Mouse (Mus musculus) adrenal gland, postnatal 4 days (tissue): ENCODE results near the gene Nabp1. TPM values are rescaled to one million over a fixed set of nuclear protein-coding genes. Genes with fewer than 3 reads are reported as not detected.
A peak's percentile ranks its signal among the peaks of the same experiment; 100 is the strongest.

Source experiments
- DNase-seq, 2 experiments: peaks; one replicate each; pipeline ENCODE4 v3.0.0; 2021 to 2022; ENCODE audit warnings: low spot score in 2 of 2, mixed read lengths in 2 of 2
- long read RNA-seq, 2 experiments: library from polyadenylated mRNA; stranded (forward); transcript quantifications; one replicate each; pipeline ENCODE4 v2.0.0; 2021
- total RNA-seq, 2 experiments: library from RNA; stranded (reverse); gene quantifications; 2 replicates each; pipeline ENCODE4 v1.2.3; 2021

Nabp1 gene
- total RNA-seq = 10 to 100 TPM; 11.0 to 17.9 TPM
- long read RNA-seq, experiment 1, partial matches to known transcripts = 0 of 5 reads
- long read RNA-seq, experiment 1, other reads (novel, unspliced or antisense) = 0 of 5 reads
- long read RNA-seq, experiment 2, full-length matches to known transcripts = 10 of 10 reads
- long read RNA-seq, experiment 2, partial matches to known transcripts = 0 of 10 reads
- long read RNA-seq, experiment 2, other reads (novel, unspliced or antisense) = 0 of 10 reads

DNA sequence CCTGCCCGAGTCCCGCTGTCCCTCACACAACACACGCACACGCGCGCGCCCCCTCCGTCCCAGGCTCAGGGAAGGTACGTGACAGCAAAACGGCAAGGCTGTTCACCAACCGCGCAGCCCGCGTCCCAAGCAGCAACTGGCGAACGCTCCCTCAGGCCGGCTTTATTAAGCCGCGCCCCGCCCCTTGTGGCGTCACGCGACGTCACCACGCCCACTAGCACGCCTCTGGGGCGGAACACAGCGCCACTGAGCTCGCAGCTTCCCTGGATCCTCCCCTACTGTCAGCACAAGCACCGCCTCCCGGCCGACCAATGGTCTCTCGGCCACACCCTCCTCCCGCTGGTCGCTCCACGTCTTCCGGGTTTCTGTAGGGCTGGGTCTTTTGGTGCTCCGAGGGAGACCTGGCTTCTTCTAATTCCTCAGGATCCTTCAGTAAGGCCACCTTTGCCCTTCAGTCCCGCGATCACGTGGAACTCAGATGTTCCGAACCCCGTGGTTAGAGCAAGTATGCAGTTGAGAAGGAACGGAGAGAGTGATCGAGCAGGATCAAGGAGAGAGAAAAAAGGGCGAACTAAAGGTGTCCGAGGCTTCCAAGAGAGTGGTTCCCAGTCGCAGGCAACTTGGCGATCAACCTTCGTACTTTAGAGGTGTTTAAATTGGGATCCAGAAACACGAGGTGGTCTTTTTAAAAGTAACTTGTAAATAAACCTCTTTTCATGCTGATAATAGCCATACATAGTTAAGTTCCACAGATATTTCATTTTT is at the start of gene Nabp1:
Gene Nabp1, minus strand, starts transcription at position 164 of the 765 bp plus-strand sequence.
- DNase-seq = peak; percentile 95 to 98

DNA sequence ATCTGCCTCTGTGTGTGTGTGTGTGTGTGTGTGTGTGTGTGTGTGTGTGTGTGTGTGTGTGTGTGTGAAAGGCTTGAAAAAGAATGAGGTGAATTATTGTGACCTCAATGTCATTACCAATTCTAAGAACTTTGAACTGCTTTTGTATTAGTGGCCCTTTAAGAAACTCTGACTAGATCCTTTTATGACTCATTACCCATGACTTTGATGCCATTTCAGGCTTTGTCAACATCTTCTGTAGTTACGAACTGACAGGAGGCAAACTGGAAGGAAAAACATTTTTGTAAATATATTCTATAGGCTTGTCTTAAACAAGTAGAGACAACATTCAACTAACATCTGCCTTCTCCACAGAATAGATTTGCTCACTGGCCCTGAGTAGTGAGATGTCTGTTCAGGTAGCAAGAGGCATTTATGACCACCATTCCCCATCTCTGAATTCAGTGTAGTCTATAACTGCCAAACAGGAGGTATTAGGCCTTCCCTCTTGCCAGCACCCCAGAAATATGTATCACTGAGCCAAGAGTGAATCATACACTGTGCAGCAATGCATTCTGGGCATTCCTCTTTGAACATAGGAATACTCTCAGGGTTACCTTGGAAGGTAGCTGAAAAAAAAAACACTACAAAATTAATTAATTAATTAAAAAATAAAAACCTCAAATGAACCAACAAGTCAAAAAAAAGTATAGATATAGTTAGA is 47.5 kb upstream of the Nabp1 start:
- DNase-seq = no peak

DNA sequence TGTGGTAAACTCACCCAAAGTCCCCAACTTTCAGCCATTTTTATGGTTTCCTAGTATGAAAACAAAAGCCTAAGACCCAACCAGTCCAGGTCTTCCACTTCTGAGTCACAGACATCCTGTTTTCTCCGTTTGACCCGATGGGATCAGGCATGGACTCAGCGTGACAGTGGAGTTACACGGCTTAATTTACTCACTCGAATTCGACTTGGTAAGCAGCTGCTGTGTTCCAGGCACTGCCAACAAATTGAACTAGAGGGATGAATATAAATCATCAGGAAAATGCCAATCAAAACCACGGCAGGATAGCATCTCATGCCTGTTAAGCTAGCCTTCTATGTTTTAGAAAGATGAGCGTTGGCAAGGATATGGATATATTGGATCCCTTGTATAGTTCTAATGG is 43.4 kb upstream of the Nabp1 start:
- no peak for DNase-seq

- no peak for DNase-seq
Observed at GRCm38 (mm10) chr1:51520246-51520780, 42.1 kb upstream of the Nabp1 start.

DNA sequence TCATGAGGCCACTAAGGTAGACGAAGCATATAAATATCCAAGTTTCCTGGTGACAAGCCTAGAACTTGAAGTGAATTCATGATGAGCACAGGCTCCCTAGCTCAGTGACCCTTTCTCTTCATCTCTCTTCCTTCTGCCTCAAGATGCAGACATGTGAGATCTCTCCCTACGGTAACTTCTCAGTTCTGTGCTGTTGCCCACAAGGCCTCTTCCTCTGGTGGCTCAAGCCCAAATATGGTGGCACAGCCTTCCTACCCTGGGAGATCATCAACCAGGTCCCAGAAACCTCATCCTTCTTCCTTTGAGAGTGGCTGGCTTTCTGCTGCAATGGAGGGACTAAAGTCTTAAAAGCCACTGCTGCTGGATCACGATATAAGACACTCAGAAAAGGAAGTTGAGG is 40.9 kb upstream of the Nabp1 start:
- DNase-seq = no peak

GRCm38 (mm10) chr1:51515625-51516024 is 37.4 kb upstream of the Nabp1 start:
- no peak for DNase-seq

GRCm38 (mm10) chr1:51515041-51515440 is 36.8 kb upstream of the Nabp1 start:
- DNase-seq = no peak

- DNase-seq = no peak
Observed at GRCm38 (mm10) chr1:51514379-51514778, 36.2 kb upstream of the Nabp1 start.

DNA sequence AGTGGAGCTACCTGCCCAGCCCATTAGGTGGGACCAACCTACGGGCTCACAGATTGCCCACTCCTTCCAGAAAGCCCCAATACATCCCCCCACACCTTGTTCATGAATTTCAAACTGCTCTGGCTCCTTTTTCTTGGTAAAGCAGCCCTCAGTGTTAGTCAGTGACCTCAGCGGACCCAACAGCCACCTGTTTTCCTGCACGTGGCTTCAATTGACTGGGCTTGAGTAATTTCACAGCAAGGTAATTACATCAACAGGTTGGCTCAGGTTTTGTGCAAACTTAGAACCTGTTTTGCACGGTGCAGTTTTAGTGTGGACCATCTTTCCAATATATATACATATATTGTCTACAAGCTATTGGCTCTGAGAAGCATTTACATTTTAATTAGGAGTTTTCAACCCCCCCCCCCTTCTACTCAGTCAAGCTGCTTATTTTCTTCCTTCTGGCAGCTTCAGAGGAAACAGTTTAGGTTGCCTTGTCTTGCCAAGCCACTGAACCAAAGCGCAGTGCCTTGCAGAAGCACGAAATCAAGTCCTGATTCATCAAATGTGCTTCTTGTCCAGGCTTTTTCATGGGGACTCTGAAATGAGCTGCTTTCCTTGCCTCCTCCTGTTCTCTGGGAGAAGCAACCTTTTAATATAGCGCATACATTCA is 35.0 kb upstream of the Nabp1 start:
- no peak for DNase-seq

DNA sequence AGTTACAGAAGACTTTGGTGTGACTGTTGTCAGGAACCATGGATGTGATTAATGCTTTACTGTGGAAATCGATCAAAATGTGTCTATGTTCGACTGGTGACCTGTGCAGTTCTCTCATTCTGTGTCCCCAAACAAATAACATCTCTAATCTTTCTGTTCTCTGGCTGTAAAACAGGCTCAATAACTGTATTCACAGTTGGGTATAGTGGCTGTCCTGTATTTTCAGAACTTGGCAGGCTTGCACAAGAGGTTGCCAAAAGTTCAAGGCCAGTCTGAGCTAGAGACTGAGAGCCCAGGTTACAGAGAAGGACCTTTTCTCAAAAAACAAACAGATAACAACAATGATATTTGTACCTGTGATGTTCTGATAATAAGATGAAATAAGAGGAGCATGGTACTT is 34.1 kb upstream of the Nabp1 start:
- no peak for DNase-seq

DNA sequence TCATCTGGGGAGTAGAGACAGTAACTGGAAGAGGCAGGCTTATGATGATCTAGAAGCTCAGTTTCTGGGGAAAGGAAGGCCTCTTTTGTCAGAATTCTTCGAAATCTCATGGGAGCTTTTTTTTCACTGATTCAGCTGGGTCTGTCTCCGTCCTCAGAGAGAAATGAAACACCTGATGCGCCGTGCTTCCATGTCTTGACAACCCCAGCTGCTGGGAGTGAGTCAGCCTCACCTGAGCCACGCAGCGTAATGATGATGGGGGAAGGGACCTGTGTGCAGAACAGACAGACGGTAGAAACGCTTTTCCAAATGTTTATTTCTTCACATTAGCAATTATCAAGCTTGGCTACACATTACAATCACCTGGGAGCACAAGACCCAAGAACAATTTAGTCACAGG is 31.6 kb upstream of the Nabp1 start:
- no peak for DNase-seq

DNA sequence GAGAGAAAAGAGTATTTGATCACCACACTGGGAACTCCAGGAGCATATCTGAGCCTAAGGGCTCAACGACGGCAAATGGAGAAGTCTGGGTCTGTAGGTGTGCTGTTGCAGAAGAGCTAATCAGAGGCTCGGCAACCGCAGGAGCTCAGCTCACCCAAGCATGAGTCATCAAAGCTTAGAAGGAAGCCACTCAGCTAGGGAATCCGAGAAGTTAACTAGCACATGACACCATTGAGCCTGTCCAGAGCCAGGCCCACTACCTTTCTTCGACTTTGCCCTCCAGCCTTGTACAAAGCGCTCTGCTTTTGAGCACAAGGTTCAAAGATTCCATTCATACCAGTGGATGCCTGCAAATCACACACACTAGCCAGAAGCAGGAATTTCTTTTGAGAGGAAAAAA is 30.9 kb upstream of the Nabp1 start:
- DNase-seq = no peak

DNA sequence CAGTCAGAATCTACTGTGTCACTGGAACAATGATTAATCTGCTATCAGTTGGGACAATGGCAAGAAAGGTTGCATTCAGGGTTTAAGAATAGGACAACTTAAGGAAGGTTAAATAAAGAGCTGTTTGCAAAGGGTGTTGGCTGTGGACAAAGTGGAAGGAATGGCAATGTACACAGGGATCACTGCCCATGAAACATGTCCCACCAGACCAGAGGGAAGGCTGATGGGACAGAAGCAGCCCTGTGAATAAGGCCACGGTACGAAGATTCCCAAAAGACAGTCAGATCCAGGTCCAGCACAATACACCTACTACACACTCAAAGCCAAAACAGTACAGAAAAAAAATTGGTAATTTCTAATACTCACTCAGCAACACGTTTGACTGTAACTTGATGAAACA is 30.3 kb upstream of the Nabp1 start:
- no peak for DNase-seq

DNA sequence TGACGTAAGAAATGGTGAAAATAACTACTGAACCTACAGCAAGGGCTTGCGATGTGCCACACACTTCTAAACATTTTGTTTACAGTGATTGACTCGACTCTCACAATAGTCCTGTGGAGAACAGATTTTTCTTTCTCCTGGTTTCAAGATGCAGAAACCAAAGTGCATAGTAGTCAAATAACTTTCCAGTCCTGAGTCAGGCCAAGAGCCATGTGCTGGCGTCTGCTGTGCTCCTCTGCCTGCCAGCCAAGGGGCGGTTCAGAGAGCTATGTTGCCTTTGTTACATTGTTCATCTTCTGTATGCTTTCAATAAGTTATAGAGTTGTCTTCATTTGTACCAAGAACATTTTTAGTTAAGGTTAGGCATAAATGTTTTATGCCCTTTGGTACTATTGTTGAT is 29.2 kb upstream of the Nabp1 start:
- DNase-seq = no peak

DNA sequence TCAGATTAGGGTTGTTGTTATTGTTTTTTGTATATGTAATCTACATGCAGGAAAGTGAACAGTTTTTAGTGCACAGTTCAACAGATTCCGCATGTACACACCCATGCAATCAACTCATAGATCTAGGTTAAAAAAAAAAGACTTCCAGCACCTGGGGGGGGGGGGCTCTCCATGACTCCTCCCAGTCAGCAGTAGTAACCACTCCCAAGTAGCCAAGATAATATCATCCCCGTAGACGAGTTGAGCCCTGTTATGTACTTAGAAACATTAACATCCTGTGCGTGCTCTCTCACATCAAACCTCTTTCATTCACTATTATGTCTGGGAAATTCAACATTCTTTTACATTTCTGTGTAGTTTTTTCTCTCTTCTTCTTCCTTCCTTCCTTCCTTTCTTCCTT is 28.0 kb upstream of the Nabp1 start:
- DNase-seq = no peak

GRCm38 (mm10) chr1:51505632-51506031 is 27.4 kb upstream of the Nabp1 start:
- no peak for DNase-seq

- DNase-seq = no peak
Observed at GRCm38 (mm10) chr1:51503055-51503454, 24.8 kb upstream of the Nabp1 start.

- no peak for DNase-seq
Observed at GRCm38 (mm10) chr1:51502353-51502752, 24.1 kb upstream of the Nabp1 start.

GRCm38 (mm10) chr1:51501251-51501650 is 23.0 kb upstream of the Nabp1 start:
- DNase-seq = no peak

DNA sequence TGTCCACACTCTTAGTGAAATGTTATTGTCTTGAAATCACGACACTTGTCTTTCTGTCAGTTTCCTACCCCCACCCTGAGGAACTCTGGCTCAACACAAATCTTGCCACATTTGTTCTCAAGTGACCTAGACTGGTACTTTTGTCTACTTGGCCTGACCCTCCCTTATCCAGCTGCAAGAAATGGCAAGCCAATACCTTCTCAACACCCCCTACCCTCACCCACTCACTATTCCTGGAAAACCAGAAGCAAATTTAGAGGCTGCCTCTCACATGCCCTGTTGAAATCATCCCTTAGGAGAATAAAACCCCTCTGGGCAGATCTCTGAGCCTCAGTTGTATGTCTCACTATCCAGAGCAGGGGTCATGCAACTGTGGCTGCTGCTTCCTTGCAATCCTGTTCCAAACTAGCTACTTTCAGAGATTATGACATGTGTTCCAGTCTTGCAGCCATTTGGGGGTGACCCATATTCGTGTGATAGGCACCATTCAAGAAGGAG is 20.4 kb upstream of the Nabp1 start:
- no peak for DNase-seq

DNA sequence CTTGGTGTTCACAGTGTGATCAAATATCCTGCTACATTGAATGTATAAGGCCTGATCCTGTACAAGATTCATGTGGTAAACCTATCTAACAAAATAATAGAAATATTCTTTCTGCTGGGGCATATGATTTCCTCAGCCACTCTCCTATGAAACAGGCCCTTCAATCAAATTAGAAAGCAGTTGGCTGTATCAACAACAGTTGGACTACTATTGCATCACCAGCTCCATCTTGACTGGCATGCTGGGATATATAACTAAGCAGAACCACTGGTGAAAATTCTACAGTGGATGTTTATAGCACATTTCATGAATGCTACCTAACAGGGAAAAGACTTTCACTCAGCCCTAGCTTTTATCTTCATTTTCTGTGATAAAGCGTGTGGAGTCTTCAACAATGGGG is 17.9 kb upstream of the Nabp1 start:
- no peak for DNase-seq
